Mouse (Mus musculus): ENCODE data around the gene Uimc1. TPM values are rescaled to one million over a fixed set of nuclear protein-coding genes. Genes with fewer than 3 reads are reported as not detected.

Gene Uimc1
- polyA plus RNA-seq, 3 experiments from 2014 or later = 67.9 to 101 (median 96.7) TPM

GRCm38 (mm10) chr13:55024215-55024614, 75.9 kb downstream of the Uimc1 start:
- no peak for ATAC-seq

GRCm38 (mm10) chr13:55022715-55023114, 77.4 kb downstream of the Uimc1 start:
- peak; percentile 69 for ATAC-seq

DNA sequence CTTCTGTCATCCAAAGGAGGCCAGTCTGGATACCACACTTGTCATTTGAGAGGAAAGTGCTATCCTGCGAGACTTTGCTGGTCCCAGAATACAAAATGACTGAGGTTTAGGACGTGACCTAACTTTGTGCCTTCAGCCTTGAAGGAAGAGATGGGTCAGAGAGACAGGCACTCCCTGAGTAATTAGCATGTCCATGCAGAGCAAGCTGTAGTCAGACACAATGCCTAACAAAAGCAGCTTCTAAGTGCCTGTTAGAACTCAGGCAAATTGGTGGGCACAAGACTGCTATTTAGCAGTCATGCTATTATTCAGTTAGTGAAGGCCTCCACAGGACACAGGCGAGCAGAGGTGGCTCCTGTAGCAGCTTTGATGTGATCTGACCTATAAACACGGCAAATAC, 77.8 kb downstream of the Uimc1 start:
- peak; percentile 3 for ATAC-seq

DNA sequence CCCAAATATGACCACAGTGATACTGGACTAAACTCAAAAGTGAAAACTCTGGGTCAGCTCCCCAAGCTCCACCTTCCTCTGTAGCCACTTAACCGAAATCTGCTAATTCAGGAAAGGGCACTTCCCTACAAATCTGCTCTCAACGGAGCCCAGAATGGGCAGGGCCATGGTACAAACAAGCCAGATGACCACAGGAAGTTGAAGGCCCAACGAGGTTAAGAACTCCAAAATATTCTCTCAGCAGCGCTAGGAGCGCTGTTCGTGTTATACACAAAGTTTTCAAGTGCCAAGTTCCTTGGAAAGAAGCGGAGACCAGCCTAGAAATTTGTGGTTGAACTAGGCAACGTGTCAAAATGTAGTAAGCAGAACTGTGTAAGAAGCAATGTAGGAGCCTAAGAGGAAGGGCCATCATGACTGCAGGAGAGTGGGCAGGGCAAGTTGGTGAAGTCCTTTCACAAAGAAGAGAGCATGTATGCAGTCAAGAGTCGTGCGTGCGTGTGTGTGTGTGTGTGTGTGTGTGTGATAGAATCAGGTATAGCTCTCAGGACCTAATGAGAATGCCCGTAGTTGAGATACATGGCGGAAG, 78.8 kb downstream of the Uimc1 start, which contains the start of gene Hk3:
Gene Hk3 (minus strand): TSS at position 192 of the 586 bp plus-strand sequence.
- ATAC-seq = no peak

DNA sequence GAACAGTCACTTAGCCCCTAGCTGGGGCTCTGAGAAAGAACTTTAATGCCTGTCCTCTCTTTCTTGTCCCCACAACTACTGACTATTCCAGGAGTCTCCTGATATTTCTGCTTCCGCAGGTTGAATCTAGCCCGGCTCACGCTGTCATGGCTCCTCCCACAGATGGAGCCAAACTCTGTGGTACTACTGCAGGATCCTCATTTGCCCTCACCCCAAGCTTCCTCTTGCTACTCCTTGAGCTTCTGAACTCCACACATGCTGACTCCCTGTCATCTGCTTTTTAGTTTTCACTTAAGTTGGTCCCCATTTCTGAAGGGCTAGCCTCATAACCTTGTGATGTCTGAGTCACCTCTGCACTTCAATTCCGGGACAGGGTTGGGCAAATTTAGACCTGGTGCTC, 80.0 kb downstream of the Uimc1 start:
- ATAC-seq = no peak

DNA sequence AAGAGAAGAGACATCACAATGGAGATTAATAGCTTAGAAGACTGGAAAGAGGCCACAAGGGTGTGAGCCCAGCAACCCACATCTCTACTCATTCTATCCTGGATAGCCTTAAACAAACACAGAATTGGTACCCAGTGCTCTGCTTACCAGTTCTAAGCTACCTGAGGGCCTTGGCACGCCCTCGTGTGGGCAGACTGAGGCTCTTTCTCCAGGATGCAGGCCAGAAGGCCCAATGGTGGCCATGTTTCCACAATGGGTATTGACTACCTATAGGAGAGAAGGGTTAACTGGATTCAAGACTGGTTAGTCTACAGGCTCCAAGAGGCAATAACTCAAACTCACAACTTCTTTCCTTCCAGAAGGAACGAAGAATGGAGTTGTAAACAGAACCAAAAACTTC, 80.9 kb downstream of the Uimc1 start:
- ATAC-seq = peak; percentile 4

- ATAC-seq = peak; percentile 38
These were observed 81.4 kb downstream of the Uimc1 start for GRCm38 (mm10) chr13:55018700-55019099.

- ATAC-seq = peak; percentile 68
These were observed 82.1 kb downstream of the Uimc1 start for GRCm38 (mm10) chr13:55017898-55018599.

DNA sequence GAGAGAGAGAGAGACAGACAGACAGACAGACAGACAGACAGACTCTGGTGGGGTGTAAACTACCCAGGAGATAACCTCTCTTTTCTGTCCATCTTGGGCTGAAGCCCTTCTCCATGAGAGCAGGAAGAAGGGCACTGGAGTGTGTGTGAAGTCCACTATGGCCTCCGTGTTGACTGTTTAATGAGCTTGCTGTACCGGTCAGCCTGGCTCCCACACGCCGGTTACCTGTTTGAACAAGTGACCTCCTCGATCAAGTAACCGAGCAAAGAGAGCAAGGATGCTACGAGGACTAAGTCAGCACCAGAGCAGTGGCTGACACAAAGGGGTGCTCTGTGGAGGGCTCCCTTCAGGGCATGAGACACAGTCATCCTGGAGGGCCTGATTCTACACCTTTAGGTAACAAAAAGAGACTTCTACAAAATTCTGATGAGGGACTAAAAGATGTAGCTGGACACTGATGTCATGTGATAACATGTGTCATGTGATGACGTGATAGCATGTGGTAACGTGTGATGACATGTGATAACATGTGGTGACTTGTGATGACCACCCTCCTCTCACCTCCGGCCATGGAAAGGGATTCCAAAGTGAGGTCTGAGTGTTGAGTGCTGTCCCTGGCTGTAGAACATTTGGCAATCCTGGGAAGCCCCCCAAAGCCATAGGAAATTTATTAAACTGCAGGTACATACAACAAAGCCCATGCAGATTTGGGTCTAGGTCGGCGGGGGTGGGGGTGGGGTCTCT, 82.8 kb downstream of the Uimc1 start:
- no peak for ATAC-seq

- ATAC-seq = no peak
These were observed 85.6 kb downstream of the Uimc1 start for GRCm38 (mm10) chr13:55014451-55014850.

DNA sequence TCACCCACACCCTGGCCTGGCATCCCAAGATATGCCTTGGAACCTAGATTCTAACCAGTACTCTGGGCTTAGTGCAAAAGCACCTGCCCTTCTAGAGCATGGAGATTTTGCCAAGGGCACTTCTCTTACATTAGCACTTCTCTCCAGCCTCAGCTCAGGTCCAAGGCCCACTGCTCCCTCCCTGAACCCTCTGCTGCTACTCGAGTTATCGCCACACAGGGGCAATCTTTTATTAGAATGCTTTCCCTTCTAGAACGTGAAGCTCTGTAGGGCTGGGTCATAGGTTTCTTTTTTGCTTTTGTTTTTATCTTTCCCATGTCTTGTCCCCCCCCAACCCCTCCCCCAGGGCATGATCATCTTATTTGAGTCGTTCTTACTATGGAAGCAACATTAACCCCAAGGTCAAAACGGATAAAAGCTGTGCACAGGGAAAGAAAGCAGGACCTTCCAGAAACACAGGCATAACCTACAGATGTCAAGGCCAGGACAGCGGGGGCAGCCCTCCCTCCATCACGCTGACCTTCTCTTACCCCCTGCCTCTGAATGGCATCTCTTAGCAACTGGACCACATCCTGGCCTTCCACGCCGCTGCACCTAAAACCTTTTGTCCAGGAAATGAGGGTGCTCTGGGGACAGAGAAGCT, 86.3 kb downstream of the Uimc1 start:
- ATAC-seq = no peak

- no peak for ATAC-seq
These were observed 88.1 kb downstream of the Uimc1 start for GRCm38 (mm10) chr13:55011981-55012478.

- ATAC-seq = no peak
These were observed 89.0 kb downstream of the Uimc1 start for GRCm38 (mm10) chr13:55011103-55011502.

GRCm38 (mm10) chr13:55008589-55008988, 91.5 kb downstream of the Uimc1 start:
- no peak for ATAC-seq

DNA sequence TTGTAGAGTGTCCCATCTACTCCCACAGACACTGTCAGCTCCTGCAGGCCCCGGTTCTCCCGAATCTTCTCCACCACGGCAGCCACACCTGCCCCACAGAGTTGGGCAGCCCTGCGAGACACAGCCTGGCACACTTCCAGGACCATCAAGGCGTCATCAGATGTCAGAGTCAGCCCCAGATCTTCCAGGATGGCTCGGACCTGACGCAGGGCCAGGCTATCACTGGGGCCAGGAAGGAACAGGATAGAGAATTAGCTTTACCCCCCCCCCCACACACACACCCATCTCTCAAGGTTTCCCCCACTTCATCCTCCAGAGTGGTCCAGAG, 93.7 kb downstream of the Uimc1 start:
- no peak for ATAC-seq

DNA sequence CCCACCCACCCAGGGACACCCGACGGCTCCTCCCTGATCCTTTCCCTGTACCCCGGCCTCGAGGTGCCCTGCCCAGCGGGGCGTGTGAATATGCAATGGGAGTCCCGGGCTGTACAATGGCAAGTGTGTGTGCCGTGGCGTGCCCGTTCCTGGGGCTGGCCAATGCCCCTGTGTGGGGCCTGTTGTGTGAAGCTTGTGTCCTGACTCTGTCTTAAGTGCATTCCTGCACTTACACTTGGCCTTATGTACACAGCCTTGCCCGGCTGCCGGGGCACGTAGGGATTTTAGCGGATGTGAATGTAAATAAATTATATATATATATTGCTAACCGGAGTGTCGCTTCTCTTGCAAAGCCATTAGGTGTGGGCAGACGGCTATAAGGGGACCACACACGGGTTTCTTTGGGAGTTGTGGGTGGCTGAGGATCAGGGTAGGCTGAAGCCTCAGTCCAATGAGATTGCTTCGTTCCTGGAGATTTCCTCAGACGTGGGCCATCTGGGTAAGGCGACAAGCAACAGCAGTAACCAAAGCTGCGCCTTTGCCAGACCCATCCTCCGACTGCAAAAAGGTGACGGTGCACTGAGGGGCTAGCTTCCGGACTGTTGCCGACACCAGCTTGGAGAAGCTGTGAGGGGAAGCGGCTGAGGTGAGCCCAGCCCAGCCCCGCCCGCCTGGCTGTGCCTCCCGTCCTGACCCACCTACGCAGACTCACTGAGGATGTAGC, 94.2 kb downstream of the Uimc1 start:
- no peak for ATAC-seq

- ATAC-seq = no peak
These were observed 95.5 kb downstream of the Uimc1 start for GRCm38 (mm10) chr13:55004646-55005045.

DNA sequence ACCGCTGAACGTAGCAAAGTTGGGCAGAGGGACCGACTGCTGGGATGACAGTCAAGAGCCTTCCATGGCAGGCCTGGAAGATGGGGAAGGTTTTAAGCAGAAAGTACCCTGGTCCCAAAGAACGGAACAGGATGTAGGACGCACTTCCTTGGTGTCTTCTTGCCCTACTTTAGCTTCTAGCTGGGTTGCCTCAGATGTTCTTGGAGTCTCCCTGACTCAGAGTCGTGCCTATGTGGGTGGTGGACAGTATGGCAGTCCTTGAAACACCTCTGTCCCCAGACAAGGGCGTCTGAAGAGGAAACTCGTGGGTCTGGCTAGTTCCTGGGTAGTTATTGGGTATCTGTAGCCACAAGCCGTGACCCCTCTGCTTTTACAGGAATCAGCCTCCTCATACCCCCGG, 98.0 kb downstream of the Uimc1 start:
- ATAC-seq = no peak

GRCm38 (mm10) chr13:55000433-55000832, 99.7 kb downstream of the Uimc1 start:
- ATAC-seq = no peak

GRCm38 (mm10) chr13:54997568-54997967, 102.5 kb downstream of the Uimc1 start:
- no peak for ATAC-seq

DNA sequence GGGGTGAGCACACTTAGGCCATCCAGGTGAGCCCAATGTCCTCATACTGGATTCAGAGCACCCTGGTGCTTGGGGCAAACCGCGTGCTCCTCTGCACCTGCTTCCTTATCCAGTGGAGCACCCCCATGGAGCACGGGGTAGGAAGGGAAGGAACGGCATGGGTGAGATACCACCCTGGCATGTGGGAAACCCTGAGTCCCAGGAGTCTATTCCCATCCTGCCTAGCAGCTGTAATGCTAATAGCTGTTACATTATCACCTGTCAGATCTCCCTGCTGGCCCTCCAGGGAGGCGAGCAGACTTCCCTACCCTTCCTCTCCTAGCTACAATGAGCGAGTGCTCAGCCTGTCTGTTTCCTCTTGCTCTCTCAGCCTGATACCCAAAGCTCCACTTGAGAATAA, 104.9 kb downstream of the Uimc1 start:
- no peak for ATAC-seq

GRCm38 (mm10) chr13:54994576-54994975, 105.5 kb downstream of the Uimc1 start:
- no peak for ATAC-seq

DNA sequence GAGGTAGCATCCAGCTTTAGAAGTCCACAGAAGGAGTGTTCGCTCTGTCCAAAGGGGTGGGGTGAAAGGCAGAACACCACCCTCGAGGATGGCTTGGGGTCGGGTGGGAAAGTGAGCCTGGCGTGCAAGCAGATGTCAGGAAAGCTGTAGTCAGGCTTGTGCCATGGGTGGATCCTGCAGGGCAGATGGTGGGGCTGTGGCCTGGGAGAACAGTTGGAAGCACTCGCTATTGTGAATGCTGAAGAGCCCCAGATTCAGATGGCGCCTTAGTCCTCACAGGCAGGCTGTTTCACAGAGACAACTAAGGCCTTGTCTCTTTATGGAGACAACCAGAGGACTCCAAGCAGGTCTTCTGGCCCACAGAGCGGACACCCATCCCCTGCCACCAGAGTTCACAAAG, 107.9 kb downstream of the Uimc1 start:
- ATAC-seq = no peak
